Mouse (Mus musculus) intestine, embryonic 14.5 days (tissue): ENCODE data around the gene Tmem185b. TPM values are rescaled to one million over a fixed set of nuclear protein-coding genes. Genes with fewer than 3 reads are reported as not detected.
A peak's percentile ranks its signal among the peaks of the same experiment; 100 is the strongest.

ENCODE experiments used
- ATAC-seq: fragments of 200-750 bp; cut with Nextera tagmentation; replicated peaks from 2 replicates; pipeline ENCODE4 v1.8.0; 2017; ENCODE audit warnings: low read depth, moderate number of reproducible peaks, moderate TSS enrichment, moderate library complexity; ENCODE audit not compliant: low FRiP score, low TSS enrichment
- DNase-seq: peaks from one replicate; pipeline ENCODE4 v3.0.0-alpha.2; 2018; ENCODE audit warnings: low spot score
- H3K27ac ChIP-seq: fragments of 300-500 bp; sonication (generic); 2 replicates; pipeline ENCODE4 v1.5.1; 2014; ENCODE audit warnings: low read depth, mild to moderate bottlenecking, control low read depth
- H3K27me3 ChIP-seq: fragments of 300-500 bp; sonication (generic); replicated peaks from 2 replicates; pipeline ENCODE4 v1.6.1; 2014; ENCODE audit warnings: low read length, control low read depth; ENCODE audit not compliant: control insufficient read depth, insufficient read depth
- H3K36me3 ChIP-seq: fragments of 300-500 bp; sonication (generic); 2 replicates; pipeline ENCODE4 v1.6.1; 2014; ENCODE audit warnings: low read length, control low read depth; ENCODE audit not compliant: control insufficient read depth, insufficient read depth
- H3K4me1 ChIP-seq: fragments of 300-500 bp; sonication (generic); replicated peaks from 2 replicates; pipeline ENCODE4 v1.6.1; 2014; ENCODE audit warnings: low read length, control low read depth, mixed read lengths; ENCODE audit not compliant: control insufficient read depth, insufficient read depth
- H3K4me2 ChIP-seq: fragments of 300-500 bp; sonication (generic); 2 replicates; pipeline ENCODE4 v1.6.1; 2014; ENCODE audit warnings: low read length
- H3K4me3 ChIP-seq: fragments of 300-500 bp; sonication (generic); 2 replicates; pipeline ENCODE4 v1.5.1; 2014; ENCODE audit warnings: low read depth, low read length, control low read depth, mixed read lengths
- H3K9ac ChIP-seq: fragments of 300-500 bp; sonication (generic); 2 replicates; pipeline ENCODE4 v1.6.1; 2014; ENCODE audit warnings: mild to moderate bottlenecking, low read length
- H3K9me3 ChIP-seq: fragments of 300-500 bp; sonication (generic); 2 replicates; pipeline ENCODE4 v1.6.1; 2016; ENCODE audit warnings: low read length, control low read depth; ENCODE audit not compliant: control insufficient read depth
- WGBS: fragments of 180-500 bp; shearing (Covaris S2); extraction: QIAGEN DNeasy Blood & Tissue Kit; methylation state at CpG from one replicate; pipeline ENCODE4 v1.1.7; 2014; 5-methylcytosine and 5-hydroxymethylcytosine counted together
- polyA plus RNA-seq: library from polyadenylated mRNA; unstranded; fragments of >200 nt; fragmentation: Nextera tagmentation; extraction: Ambion mirVana; gene quantifications from 2 replicates; pipeline ENCODE4 v1.2.1, GENCODE M21; 2014

Tmem185b gene
- polyA plus RNA-seq, 1 experiment from 2014 or later, result 26.4 TPM

DNA sequence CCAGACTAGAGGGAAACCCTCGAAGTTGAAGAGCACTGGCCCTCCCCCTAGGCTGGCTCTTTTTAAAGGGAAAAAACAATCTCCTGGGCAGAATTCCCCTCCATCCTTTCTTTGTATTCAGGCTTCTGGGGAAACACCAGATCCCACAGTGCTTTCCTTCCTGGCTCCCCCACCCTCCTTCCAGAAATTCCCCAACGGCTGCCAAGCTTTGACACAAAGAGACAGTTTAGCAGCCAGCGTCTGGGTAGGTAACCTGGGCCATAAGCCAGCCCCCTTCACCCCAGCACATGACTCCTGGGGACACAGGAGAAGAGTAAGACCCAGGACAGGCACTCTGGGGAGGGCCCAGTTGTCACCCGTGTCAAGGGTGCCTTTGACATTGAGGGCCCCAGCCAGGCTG, 17.4 kb upstream of the Tmem185b start:
- ATAC-seq (no peak), DNase-seq (no peak)
- H3K9ac ChIP-seq, result no peak overlapping the region
- WGBS, result 51% methylated on average over 4 of the region's 4 CpGs
- no peaks in the 10 kb centered on the region for H3K36me3 ChIP-seq
- H3K27me3 ChIP-seq, result no peaks in the 10 kb centered on the region
- H3K4me1 ChIP-seq, result peaks cover under 1% of the 10 kb centered on the region
- no peaks in the 10 kb centered on the region for H3K9me3 ChIP-seq
- no peak overlapping the region for H3K4me3 ChIP-seq
- no peak overlapping the region for H3K27ac ChIP-seq
- no peak overlapping the region for H3K4me2 ChIP-seq

DNA sequence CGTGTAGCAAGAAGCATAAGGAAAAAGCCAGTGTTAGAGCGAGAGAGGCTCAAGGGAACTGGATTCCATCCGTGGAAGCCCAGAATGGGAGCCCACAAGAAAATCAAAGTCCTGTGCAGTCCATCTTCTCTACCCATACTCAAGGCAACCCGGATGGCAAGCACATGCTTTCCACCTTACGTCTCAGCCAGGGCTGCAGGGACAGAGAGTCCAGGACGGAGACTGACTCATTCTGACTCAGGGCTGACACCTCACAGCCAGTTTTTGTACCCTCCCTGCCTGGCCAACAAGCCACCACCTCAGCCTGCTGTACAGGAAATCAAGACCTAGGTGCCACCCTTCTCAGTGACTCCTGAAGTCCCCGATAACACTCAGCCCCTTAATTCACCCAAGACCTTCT, 16.5 kb upstream of the Tmem185b start:
- 80% methylated on average over 7 of the region's 7 CpGs for WGBS
- no peak for ATAC-seq

DNA sequence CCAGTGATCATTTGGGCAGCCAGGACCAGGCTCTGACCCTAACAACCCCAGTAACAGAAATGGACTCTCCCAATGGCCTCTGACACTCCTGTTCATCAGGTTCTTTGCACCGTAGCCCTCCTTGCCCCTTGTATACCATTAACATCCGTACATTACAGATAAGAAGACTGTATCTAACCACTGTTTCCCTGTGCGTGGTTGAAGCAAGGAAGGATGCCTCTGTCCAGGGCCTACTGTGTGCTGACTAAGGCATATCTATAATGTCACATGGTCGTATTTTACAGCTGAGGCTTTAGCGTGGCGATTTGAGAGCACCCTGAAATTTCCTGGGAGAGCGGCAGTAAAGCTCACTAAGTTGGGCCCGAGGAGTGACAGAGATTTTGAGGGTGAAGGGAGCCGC, 15.6 kb upstream of the Tmem185b start:
- no peaks in the 10 kb centered on the region for H3K9me3 ChIP-seq
- H3K36me3 ChIP-seq, result no peaks in the 10 kb centered on the region
- H3K27me3 ChIP-seq, result no peaks in the 10 kb centered on the region
- no peaks in the 10 kb centered on the region; the same call in 1 of the 2 replicates for H3K4me1 ChIP-seq
- ATAC-seq (no peak), DNase-seq (no peak)
- 65% methylated on average over 9 of the region's 9 CpGs for WGBS
- no peak overlapping the region for H3K9ac ChIP-seq
- no peak overlapping the region for H3K4me2 ChIP-seq
- no peak overlapping the region for H3K4me3 ChIP-seq
- H3K27ac ChIP-seq, result no peak overlapping the region

More for the DNA sequence above, 16.5 kb upstream of the Tmem185b start:
- H3K36me3 ChIP-seq, result no peaks in the 10 kb centered on the region
- DNase-seq, result no peak
- H3K27ac ChIP-seq, result no peak overlapping the region
- no peaks in the 10 kb centered on the region for H3K9me3 ChIP-seq
- H3K4me2 ChIP-seq, result no peak overlapping the region
- no peak overlapping the region for H3K4me3 ChIP-seq
- no peak overlapping the region for H3K9ac ChIP-seq
- H3K27me3 ChIP-seq, result no peaks in the 10 kb centered on the region
- no peaks in the 10 kb centered on the region; the same call in 1 of the 2 replicates for H3K4me1 ChIP-seq

DNA sequence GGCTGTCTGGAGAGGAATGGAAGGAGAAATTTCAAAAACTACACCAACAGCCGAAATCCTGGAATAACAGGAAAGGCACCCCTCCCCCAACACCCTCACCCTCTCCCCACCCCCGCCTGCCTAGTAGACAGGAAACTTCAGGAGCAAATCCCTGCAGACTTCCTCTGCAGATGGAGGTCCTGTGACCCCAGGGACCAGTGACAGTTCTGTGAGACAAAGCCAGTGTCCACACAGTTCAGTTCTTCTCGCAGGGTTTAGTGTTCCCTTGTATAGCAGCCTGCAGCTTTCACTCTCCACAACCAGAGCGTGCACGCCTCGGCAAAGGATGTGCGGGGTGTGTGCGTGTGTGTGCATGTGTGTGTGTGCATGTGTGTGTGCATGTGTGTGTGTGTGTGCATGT, 15.1 kb upstream of the Tmem185b start:
- H3K9ac ChIP-seq, result no peak overlapping the region
- ATAC-seq, result no peak
- no peaks in the 10 kb centered on the region for H3K9me3 ChIP-seq
- no peaks in the 10 kb centered on the region for H3K27me3 ChIP-seq
- H3K27ac ChIP-seq, result no peak overlapping the region
- H3K4me1 ChIP-seq, result no peaks in the 10 kb centered on the region; the same call in 1 of the 2 replicates
- H3K36me3 ChIP-seq, result no peaks in the 10 kb centered on the region
- 69% methylated on average over 8 of the region's 8 CpGs for WGBS
- H3K4me2 ChIP-seq, result no peak overlapping the region
- H3K4me3 ChIP-seq, result no peak overlapping the region
- DNase-seq, result no peak

DNA sequence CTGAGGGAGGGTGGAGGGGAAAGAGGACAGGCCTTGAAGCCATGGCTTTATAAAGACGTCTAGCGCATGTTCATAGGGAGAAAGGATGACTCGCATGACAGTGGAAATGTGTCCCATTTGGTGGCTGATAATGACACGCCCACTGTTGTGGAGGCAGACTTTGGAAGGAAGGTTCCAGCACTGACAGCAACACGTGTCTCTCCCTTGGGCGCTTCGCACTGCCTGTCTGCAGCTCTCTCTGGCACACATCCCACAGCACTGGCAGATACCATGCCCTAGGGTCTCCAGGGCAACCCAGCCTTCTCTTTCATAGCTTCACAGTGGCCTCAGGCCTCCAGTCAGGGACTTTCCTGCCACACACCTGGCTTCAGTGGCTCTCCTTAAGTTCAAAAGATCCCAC, 7.9 kb upstream of the Tmem185b start:
- 82% methylated on average over 7 of the region's 7 CpGs for WGBS
- H3K4me1 ChIP-seq, result no peaks in the 10 kb centered on the region
- DNase-seq (no peak), ATAC-seq (no peak)
- no peak overlapping the region for H3K4me3 ChIP-seq
- H3K9ac ChIP-seq, result no peak overlapping the region
- no peaks in the 10 kb centered on the region for H3K9me3 ChIP-seq
- H3K27ac ChIP-seq, result no peak overlapping the region
- no peaks in the 10 kb centered on the region for H3K36me3 ChIP-seq
- no peaks in the 10 kb centered on the region for H3K27me3 ChIP-seq
- H3K4me2 ChIP-seq, result no peak overlapping the region

DNA sequence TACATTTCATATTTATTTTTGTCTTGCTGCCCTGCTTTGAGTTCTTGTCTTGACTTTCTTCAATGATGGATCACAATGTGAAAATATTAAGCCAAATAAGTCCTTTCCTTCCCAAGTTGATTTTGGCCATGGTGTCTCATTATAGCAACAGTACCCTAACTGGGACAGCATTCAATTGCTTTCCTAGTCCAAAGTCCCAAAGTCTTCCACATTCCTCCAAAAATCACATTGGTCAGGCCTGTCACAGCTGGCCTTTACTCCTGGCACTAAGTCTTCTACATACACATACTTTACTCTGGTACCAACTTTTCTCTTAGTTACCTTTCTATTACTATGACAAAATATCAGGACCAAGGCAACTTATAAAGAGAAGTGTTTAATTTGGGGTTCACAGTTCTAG, 7.2 kb upstream of the Tmem185b start:
- no peaks in the 10 kb centered on the region for H3K4me1 ChIP-seq
- H3K4me3 ChIP-seq, result no peak overlapping the region
- H3K36me3 ChIP-seq, result no peaks in the 10 kb centered on the region
- DNase-seq, result no peak
- no peak overlapping the region for H3K27ac ChIP-seq
- H3K9ac ChIP-seq, result no peak overlapping the region
- H3K9me3 ChIP-seq, result no peaks in the 10 kb centered on the region
- H3K27me3 ChIP-seq, result no peaks in the 10 kb centered on the region
- no peak overlapping the region for H3K4me2 ChIP-seq
- no peak for ATAC-seq

DNA sequence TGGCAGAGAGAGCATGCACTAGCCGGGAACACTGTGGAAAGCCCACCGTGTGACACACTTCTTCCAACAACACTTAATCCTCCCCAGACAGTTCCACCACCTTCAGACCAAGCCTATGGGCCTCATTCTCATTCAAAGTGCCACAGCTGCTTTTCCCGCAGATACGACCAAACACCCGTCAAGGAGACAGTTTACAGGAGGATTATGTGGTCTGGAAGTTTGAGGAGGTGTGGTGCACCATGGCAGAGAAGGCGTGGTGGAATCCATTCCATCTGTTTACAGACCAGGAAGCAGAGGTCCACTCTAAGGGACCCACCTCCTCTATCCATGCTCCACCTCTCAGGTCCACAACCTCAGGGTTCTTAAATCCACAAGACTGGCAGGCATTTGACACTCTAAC, 6.7 kb upstream of the Tmem185b start:
- H3K4me3 ChIP-seq, result no peak overlapping the region
- no peak overlapping the region for H3K27ac ChIP-seq
- H3K9ac ChIP-seq, result no peak overlapping the region
- no peak overlapping the region for H3K4me2 ChIP-seq
- DNase-seq (no peak), ATAC-seq (0 out of 2 replicates have a peak, but pooled peaks have one; percentile 44)
- H3K9me3 ChIP-seq, result no peaks in the 10 kb centered on the region
- no peaks in the 10 kb centered on the region for H3K4me1 ChIP-seq
- H3K27me3 ChIP-seq, result no peaks in the 10 kb centered on the region
- H3K36me3 ChIP-seq, result no peaks in the 10 kb centered on the region
- 46% methylated on average over 6 of the region's 6 CpGs for WGBS

DNA sequence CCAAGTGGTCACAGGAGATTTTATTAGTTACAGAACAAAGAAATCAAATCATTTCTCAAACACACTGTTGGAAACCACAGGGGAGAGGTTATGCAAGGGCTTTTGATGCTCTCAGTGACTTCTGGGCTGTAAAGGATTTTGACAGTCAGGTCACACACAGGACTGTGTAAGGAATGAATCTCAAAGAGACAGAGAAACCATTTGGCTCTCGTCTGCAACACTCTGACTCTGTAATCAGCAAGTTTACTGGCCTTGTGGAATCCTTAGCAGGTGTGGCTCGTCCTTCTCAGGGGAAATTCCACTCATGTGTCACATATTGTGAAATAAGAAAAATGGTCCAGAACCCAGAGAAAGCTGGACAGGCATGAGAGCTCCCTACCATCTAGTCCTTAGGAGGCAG, 4.9 kb upstream of the Tmem185b start:
- ATAC-seq (no peak), DNase-seq (no peak)
- no peaks in the 10 kb centered on the region for H3K9me3 ChIP-seq
- H3K27ac ChIP-seq, result no peak overlapping the region
- no peak overlapping the region for H3K4me3 ChIP-seq
- no peak overlapping the region for H3K9ac ChIP-seq
- H3K36me3 ChIP-seq, result no peaks in the 10 kb centered on the region
- H3K4me1 ChIP-seq, result peaks cover 10% of the 10 kb centered on the region
- H3K27me3 ChIP-seq, result no peaks in the 10 kb centered on the region
- WGBS, result 37% methylated on average over 2 of the region's 2 CpGs
- no peak overlapping the region for H3K4me2 ChIP-seq

DNA sequence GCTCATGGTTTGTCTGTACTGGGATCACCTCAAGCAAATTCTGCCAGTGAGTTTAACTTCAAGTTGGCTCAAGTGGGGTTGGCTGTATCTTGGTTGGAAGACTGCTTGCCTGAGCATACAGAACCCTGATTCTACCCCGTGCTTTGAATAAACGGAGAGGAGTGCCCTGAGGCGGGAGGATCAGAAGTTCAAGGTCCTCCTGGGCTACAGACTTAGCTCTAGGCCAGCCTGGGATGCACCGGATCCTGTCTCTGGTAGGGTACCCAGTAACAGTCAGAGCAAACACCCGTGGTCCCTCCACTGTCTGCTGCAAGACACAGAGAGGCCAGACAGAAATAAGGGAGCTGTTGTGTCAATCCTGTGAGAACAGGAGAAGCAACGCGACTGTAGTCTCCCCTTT, 4.3 kb upstream of the Tmem185b start:
- peaks cover 3% of the 10 kb centered on the region for H3K9me3 ChIP-seq
- no peak overlapping the region for H3K9ac ChIP-seq
- H3K36me3 ChIP-seq, result no peaks in the 10 kb centered on the region
- ATAC-seq (no peak), DNase-seq (no peak)
- no peak overlapping the region for H3K27ac ChIP-seq
- peaks cover 13% of the 10 kb centered on the region for H3K4me1 ChIP-seq
- H3K27me3 ChIP-seq, result no peaks in the 10 kb centered on the region
- no peak overlapping the region for H3K4me2 ChIP-seq
- 80% methylated on average over 7 of the region's 7 CpGs for WGBS
- no peak overlapping the region for H3K4me3 ChIP-seq
